Mouse (Mus musculus): ENCODE measurements at regions not wholly inside any gene's neighbourhood (a gene's known extent, or its start where the extent isn't known, plus 50 kb on each side); places are given as distances from the start of the nearest gene placed in this dataset.

- Histone ChIP-seq H3K79me2 (replicated peaks; ENCODE audit: control insufficient read depth, insufficient read depth, low read length) (no peaks in the 10 kb centered on the region), H3K27ac (no peak overlapping the region), H3K27me3 (ENCODE audit: control insufficient read depth, insufficient read depth, low read length) (no peaks in the 10 kb centered on the region), H3K36me3 (ENCODE audit: control insufficient read depth, insufficient read depth, low read length) (no peaks in the 10 kb centered on the region), H3K4me1 (ENCODE audit: control insufficient read depth, insufficient read depth, low read length) (peaks cover 4% of the 10 kb centered on the region), H3K9ac (ENCODE audit: low read depth, low read length) (no peak overlapping the region), H3K4me3 (no peak overlapping the region)
- TF ChIP-seq EP300 (IDR thresholded peaks at IDR 0.05; ENCODE audit: insufficient read depth, low read depth, low read length) (no peak), CTCF (IDR thresholded peaks at IDR 0.05) (no peak), POLR2A (IDR thresholded peaks at IDR 0.05; ENCODE audit: insufficient read depth, low read depth, low read length) (no peak)
- no peak for DNase-seq
- 61% methylated on average over 5 of the region's 5 CpGs for WGBS
- intact Hi-C loops (cut with DNase I), result no loop called here
These were observed 210.2 kb upstream of the Ankrd55 start for GRCm38 (mm10) chr13:112078088-112078487.

- intact Hi-C loops (cut with DNase I), result loop anchor here (2.0 to 5.0 kb wide), 3 partner anchors 77 to 275 kb away; partner anchors contain the start of gene Map3k1
- Histone ChIP-seq H3K4me1 (ENCODE audit: control insufficient read depth, insufficient read depth, low read length) (peaks cover 11% of the 10 kb centered on the region), H3K27me3 (ENCODE audit: control insufficient read depth, insufficient read depth, low read length) (no peaks in the 10 kb centered on the region), H3K27ac (peak overlapping the region; percentile 38), H3K36me3 (ENCODE audit: control insufficient read depth, insufficient read depth, low read length) (peaks cover 2% of the 10 kb centered on the region; the same call in 1 of the 2 replicates), H3K79me2 (replicated peaks; ENCODE audit: control insufficient read depth, insufficient read depth, low read length) (no peaks in the 10 kb centered on the region), H3K4me3 (no peak overlapping the region), H3K9ac (ENCODE audit: low read depth, low read length) (no peak overlapping the region)
- 44% methylated on average over 3 of the region's 3 CpGs for WGBS
- TF ChIP-seq CTCF (IDR thresholded peaks at IDR 0.05), result no peak
- TF ChIP-seq EP300 (IDR thresholded peaks at IDR 0.05; ENCODE audit: insufficient read depth, low read depth, low read length), result no peak
- no peak for TF ChIP-seq POLR2A (IDR thresholded peaks at IDR 0.05; ENCODE audit: insufficient read depth, low read depth, low read length)
- no peak for DNase-seq
These were observed 206.3 kb upstream of the Ankrd55 start for GRCm38 (mm10) chr13:112081935-112082334.

- peak overlapping the region; percentile 84 for H3K27ac ChIP-seq
- DNase-seq, result peak; percentile 61 to 66
These were observed 203.6 kb upstream of the Ankrd55 start for GRCm38 (mm10) chr13:112084484-112085278.

GRCm38 (mm10) chr13:112088312-112088771, 199.9 kb upstream of the Ankrd55 start:
- H3K27ac ChIP-seq, result peak overlapping the region; percentile 18; the same call in 1 of the 2 replicates
- peaks cover 2% of the 10 kb centered on the region; the same call in 1 of the 2 replicates for H3K36me3 ChIP-seq (ENCODE audit: control insufficient read depth, insufficient read depth, low read length)
- peaks cover 11% of the 10 kb centered on the region for H3K4me1 ChIP-seq (ENCODE audit: control insufficient read depth, insufficient read depth, low read length)
- H3K4me3 ChIP-seq, result no peak overlapping the region
- TF ChIP-seq POLR2A (IDR thresholded peaks at IDR 0.05; ENCODE audit: insufficient read depth, low read depth, low read length) (no peak), CTCF (IDR thresholded peaks at IDR 0.05) (no peak), EP300 (IDR thresholded peaks at IDR 0.05; ENCODE audit: insufficient read depth, low read depth, low read length) (no peak)
- no peak overlapping the region for H3K9ac ChIP-seq (ENCODE audit: low read depth, low read length)
- peak; percentile 52 to 76 for DNase-seq
- 12% methylated on average over 5 of the region's 5 CpGs for WGBS
- intact Hi-C loops (cut with DNase I), result loop anchor here (5.0 kb wide), 1 partner anchor 301 kb away; no protein-coding TSS in a partner anchor
- H3K27me3 ChIP-seq (ENCODE audit: control insufficient read depth, insufficient read depth, low read length), result no peaks in the 10 kb centered on the region
- no peaks in the 10 kb centered on the region for H3K79me2 ChIP-seq (replicated peaks; ENCODE audit: control insufficient read depth, insufficient read depth, low read length)

More at GRCm38 (mm10) chr13:112084484-112085278, 203.6 kb upstream of the Ankrd55 start:
- no peak overlapping the region for H3K4me3 ChIP-seq
- H3K9ac ChIP-seq (ENCODE audit: low read depth, low read length), result no peak overlapping the region
- intact Hi-C loops (cut with DNase I), result loop anchor here (2.0 to 5.0 kb wide), 5 partner anchors 16 to 297 kb away; partner anchors contain the start of gene Map3k1
- 32% methylated on average over 15 of the region's 15 CpGs for WGBS
- no peaks in the 10 kb centered on the region for H3K27me3 ChIP-seq (ENCODE audit: control insufficient read depth, insufficient read depth, low read length)
- H3K4me1 ChIP-seq (ENCODE audit: control insufficient read depth, insufficient read depth, low read length), result peaks cover 15% of the 10 kb centered on the region
- no peak for TF ChIP-seq CTCF (IDR thresholded peaks at IDR 0.05)
- no peak; the same call in 1 of the 2 replicates for TF ChIP-seq POLR2A (IDR thresholded peaks at IDR 0.05; ENCODE audit: insufficient read depth, low read depth, low read length)
- TF ChIP-seq EP300 (IDR thresholded peaks at IDR 0.05; ENCODE audit: insufficient read depth, low read depth, low read length), result peak; percentile 79; the same call in 1 of the 2 replicates
- no peaks in the 10 kb centered on the region for H3K79me2 ChIP-seq (replicated peaks; ENCODE audit: control insufficient read depth, insufficient read depth, low read length)
- H3K36me3 ChIP-seq (ENCODE audit: control insufficient read depth, insufficient read depth, low read length), result peaks cover 2% of the 10 kb centered on the region; the same call in 1 of the 2 replicates

GRCm38 (mm10) chr13:112090737-112091136, 197.5 kb upstream of the Ankrd55 start:
- Histone ChIP-seq H3K79me2 (replicated peaks; ENCODE audit: control insufficient read depth, insufficient read depth, low read length) (no peaks in the 10 kb centered on the region), H3K27ac (no peak overlapping the region), H3K9ac (ENCODE audit: low read depth, low read length) (no peak overlapping the region), H3K4me1 (ENCODE audit: control insufficient read depth, insufficient read depth, low read length) (peaks cover 8% of the 10 kb centered on the region), H3K36me3 (ENCODE audit: control insufficient read depth, insufficient read depth, low read length) (no peaks in the 10 kb centered on the region; the same call in 1 of the 2 replicates), H3K4me3 (no peak overlapping the region), H3K27me3 (ENCODE audit: control insufficient read depth, insufficient read depth, low read length) (no peaks in the 10 kb centered on the region)
- DNase-seq, result no peak
- TF ChIP-seq CTCF (IDR thresholded peaks at IDR 0.05) (no peak), POLR2A (IDR thresholded peaks at IDR 0.05; ENCODE audit: insufficient read depth, low read depth, low read length) (no peak), EP300 (IDR thresholded peaks at IDR 0.05; ENCODE audit: insufficient read depth, low read depth, low read length) (no peak)
- intact Hi-C loops (cut with DNase I), result no loop called here
- 65% methylated on average over 8 of the region's 8 CpGs for WGBS

Data from heart, adult 2 months (tissue).